Mouse (Mus musculus) liver, embryonic 14.5 days (tissue): ENCODE measurements at regions not wholly inside any gene's neighbourhood (a gene's known extent, or its start where the extent isn't known, plus 50 kb on each side); places are given as distances from the start of the nearest gene placed in this dataset.

ENCODE experiments used
- CTCF ChIP-seq: IDR thresholded peaks from 2 replicates; pipeline ENCODE4 v1.5.1; 2016; ENCODE audit warnings: antibody characterized with exemption, low read depth, control low read depth
- EP300 ChIP-seq: IDR thresholded peaks from 2 replicates; pipeline ENCODE4 v1.6.1; 2016; ENCODE audit warnings: antibody characterized with exemption, low read depth

- TF ChIP-seq EP300 (no peak), CTCF (no peak)
Measured at GRCm38 (mm10) chr3:37975194-37975756, 251.0 kb upstream of the Gm5148 start.
